8 mouse cellular contexts compared by ENCODE assay signal in the genomic region with DNA sequence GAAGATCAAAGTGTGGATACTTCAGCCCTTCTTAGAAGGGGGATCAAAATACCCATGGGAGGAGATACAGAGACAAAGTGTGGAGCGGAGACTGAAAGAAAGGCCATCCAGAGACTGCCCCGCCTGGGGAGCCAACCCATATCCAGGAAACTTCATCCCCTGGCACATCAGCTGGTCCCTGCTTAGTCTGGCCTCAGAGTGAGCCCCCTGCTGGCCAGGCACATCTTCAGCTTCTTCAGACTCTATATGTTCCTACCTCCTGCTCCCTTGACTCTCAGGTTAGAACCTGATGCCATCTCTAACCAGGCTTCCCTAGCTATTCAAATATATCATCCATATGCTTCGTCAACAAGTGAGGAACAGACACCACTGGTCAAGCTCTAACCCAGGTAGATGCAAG. TPM values are rescaled to one million over a fixed set of nuclear protein-coding genes. Genes with fewer than 3 reads are reported as not detected.
DNase-seq lines count a peak whose midpoint lies in the region; ATAC-seq lines count a peak whose summit lies in the region.

No protein-coding gene starts in this region.

- intact Hi-C loops in left cerebral cortex, postnatal 4 days (cut with DNase I) = no loop called here

- peak; percentile 65 for ATAC-seq in megakaryocyte-erythroid progenitor cell, adult 5-6 weeks (replicated peaks; ENCODE audit: low FRiP score, low TSS enrichment, poor library complexity, severe bottlenecking)

- peak; percentile 37 for DNase-seq in layer of hippocampus, adult 11-12 months (ENCODE audit: low spot score)
- DNase-seq in layer of hippocampus, postnatal 36 days = no peak
- DNase-seq in CD8-positive naive resting alpha-beta T cell, adult 2 months (ENCODE audit: low read depth in 2 of 2, low spot score in 2 of 2) = peak; percentile 55 to 58
- DNase-seq in adrenal gland, postnatal 14 days = peak; percentile 51
- peak; percentile 9 to 13 for DNase-seq in heart, adult 9 months (ENCODE audit: low spot score in 2 of 2)
- DNase-seq in c-Kit-positive CD71-positive TER-119-positive erythroid progenitor cells, embryonic 14.5 days (ENCODE audit: low spot score) = no peak
- no peak for DNase-seq in left cerebral cortex, postnatal 4 days

RNA-seq across cellular contexts. Expression of gene Kcna10, which starts 33.9 kb away (rescaled TPM):
- not detected for total RNA-seq in layer of hippocampus, postnatal 36 days (2021)
- total RNA-seq in adrenal gland, postnatal 14 days (2021) = not detected in 2 replicates
- total RNA-seq in megakaryocyte-erythroid progenitor cell, adult 5-6 weeks (2014; fragmentation: Nextera tagmentation) = not detected in 2 replicates
- total RNA-seq in megakaryocyte-erythroid progenitor cell, adult 5-6 weeks (2017) = not detected in 2 replicates
- total RNA-seq in left cerebral cortex, postnatal 4 days (2021) = under 1 TPM in 1 of 2 experiments, not detected in 1; 0.54 TPM

RNA-seq across cellular contexts. Expression of gene Kcna2, which starts 48.1 kb away (rescaled TPM):
- total RNA-seq in layer of hippocampus, postnatal 36 days (2021) = 10 to 100 TPM; 91.3 to 91.6 TPM
- 1.4 and 4.0 TPM in 2 replicates for total RNA-seq in adrenal gland, postnatal 14 days (2021)
- not detected in 2 replicates for total RNA-seq in megakaryocyte-erythroid progenitor cell, adult 5-6 weeks (2014; fragmentation: Nextera tagmentation)
- total RNA-seq in megakaryocyte-erythroid progenitor cell, adult 5-6 weeks (2017) = not detected in 2 replicates
- total RNA-seq in left cerebral cortex, postnatal 4 days (2021) = 10 to 100 TPM; 21.6 to 21.8 TPM

Comparison
In these comparisons a context has a peak if more than half of its experiments do, and no peak if none do; other contexts are left out.
1. DNase-seq: peak in layer of hippocampus, adult 11-12 months (single experiment), CD8-positive naive resting alpha-beta T cell, adult 2 months (2 of 2), adrenal gland, postnatal 14 days (single experiment) and heart, adult 9 months (2 of 2); none in layer of hippocampus, postnatal 36 days (0 of 2), c-Kit-positive CD71-positive TER-119-positive erythroid progenitor cells, embryonic 14.5 days (single experiment) and left cerebral cortex, postnatal 4 days (single experiment).
2. RNA of gene Kcna2, which starts 48.1 kb away (total RNA-seq): 91.3 to 91.6 TPM in layer of hippocampus, postnatal 36 days; 21.6 to 21.8 TPM in left cerebral cortex, postnatal 4 days, 1.4 to 4.0 TPM in adrenal gland, postnatal 14 days and not detected in megakaryocyte-erythroid progenitor cell, adult 5-6 weeks; every median in the first group is over 4 times any median in the second.